Mouse (Mus musculus) heart, adult 18-20 months (tissue): ENCODE data around the gene Opn3. TPM values are rescaled to one million over a fixed set of nuclear protein-coding genes. Genes with fewer than 3 reads are reported as not detected.

Experiments
- DNase-seq, 2 experiments: peaks; one replicate each; pipeline ENCODE4 v3.0.0; 2021 to 2022; ENCODE audit warnings: mixed read lengths in 1 of 2
- long read RNA-seq, 2 experiments: library from polyadenylated mRNA; stranded (forward); transcript quantifications; one replicate each; pipeline ENCODE4 v2.0.0; 2021
- total RNA-seq, 2 experiments: library from RNA; stranded (reverse); gene quantifications; 2 replicates each; pipeline ENCODE4 v1.2.3; 2021

The Opn3 gene
- total RNA-seq: 1 to 10 TPM; 4.2 TPM
- long read RNA-seq, experiment 1, transcript Opn3-201 (4 exons, 1,913 nt): major isoform, 5 of 5 reads
- long read RNA-seq, experiment 1, partial matches to known transcripts: 0 of 5 reads
- long read RNA-seq, experiment 1, other reads (novel, unspliced or antisense): 0 of 5 reads
- long read RNA-seq, experiment 2, partial matches to known transcripts: 0 of 2 reads
- long read RNA-seq, experiment 2, other reads (novel, unspliced or antisense): 0 of 2 reads

- peak; percentile 99 for DNase-seq
Observed at GRCm38 (mm10) chr1:175692246-175692996, at the start of gene Opn3, which contains the start of gene Chml. Gene Opn3 (minus strand): TSS chr1:175692776. Gene Chml (minus strand): TSS chr1:175692901.

- DNase-seq: peak; percentile 2 to 3
Observed at GRCm38 (mm10) chr1:175725771-175726170, 33.2 kb upstream of the Opn3 start.

DNA sequence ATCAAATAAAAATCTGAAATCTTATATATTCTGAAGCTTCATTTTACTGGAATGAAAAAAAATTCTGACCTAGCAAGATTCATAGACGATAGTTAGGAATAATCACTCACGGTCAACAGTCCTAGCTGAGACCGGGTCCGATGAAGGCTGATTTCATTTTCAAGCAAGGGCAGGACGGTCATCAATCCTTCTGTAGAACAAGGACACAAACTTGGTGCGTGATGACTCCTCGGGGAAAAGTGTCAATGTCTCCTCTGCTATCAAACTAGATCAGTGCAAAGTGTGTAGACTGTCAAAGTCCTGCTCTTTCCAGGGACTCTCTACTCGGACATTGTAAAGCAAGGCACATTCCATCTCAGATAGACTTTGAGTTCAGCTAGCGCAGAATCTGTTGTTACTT, 24.3 kb upstream of the Opn3 start:
- DNase-seq: no peak

DNA sequence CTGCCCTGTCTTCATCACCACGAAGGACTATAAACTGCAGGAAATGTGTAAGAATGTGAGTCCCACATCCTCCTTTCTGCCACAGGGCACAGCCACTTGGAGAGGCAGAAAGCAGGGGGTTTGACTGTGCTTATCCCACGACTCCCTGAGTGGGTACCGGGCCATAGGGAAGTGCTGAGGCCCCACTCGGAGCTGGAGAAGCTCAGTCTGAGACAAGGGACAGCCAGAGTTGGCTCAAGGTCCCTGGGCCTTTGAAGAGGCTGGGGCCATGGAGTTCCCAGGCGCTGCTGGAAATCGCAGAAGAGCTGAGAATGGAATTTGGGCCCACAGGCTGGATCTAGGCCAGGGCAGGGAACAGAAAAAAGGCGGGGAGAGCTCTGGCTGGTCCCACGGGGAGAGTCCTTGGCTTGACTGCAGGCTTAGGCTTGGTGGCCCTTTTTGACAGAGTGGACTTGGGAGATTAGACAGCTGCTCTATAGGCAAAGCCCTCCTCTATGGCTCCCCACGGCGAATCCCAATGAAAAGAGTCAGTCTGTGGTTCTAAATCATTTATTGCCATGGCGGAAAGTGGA, 19.8 kb upstream of the Opn3 start:
- peak; percentile 52 to 67 for DNase-seq

DNA sequence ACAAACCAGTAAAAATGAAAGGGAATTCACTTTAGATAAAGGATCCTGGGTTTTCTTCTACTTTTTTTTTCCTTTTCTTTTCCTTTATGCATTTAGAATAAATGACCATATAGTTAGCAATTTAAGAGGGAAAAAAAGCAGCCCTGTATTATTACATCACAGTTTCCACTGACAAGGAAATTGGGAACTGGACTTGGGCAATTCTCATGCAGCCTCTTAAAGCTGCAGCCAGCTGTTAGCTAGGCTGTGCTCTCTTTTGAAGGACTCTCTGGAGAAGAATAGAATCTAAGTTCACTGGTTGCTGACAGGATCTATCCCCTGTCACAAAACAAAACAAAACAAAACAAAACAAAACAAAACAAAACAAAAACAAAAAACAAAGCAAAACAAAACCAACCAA, 15.4 kb upstream of the Opn3 start:
- DNase-seq: peak; percentile 14 to 26

DNA sequence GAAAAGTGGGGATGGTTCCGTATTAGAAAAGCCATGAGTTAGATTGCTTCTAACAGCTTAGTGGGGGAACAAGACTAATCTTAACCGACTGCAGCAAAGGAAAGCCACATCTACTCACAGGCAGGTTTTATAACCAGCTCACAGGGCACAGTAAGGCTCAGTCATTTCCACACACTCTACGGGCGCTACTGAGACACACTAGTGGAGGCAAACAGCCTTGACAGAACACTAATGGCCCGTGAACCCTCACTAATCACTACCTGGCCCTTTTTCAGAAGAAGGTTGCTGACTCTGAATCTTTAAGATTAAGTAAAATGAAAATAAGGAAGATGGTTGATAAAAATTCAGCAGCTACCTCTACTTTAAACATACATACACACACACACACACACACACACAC, 15.0 kb upstream of the Opn3 start:
- DNase-seq: no peak

- no peak for DNase-seq
Observed at GRCm38 (mm10) chr1:175701145-175701544, 8.6 kb upstream of the Opn3 start.

DNA sequence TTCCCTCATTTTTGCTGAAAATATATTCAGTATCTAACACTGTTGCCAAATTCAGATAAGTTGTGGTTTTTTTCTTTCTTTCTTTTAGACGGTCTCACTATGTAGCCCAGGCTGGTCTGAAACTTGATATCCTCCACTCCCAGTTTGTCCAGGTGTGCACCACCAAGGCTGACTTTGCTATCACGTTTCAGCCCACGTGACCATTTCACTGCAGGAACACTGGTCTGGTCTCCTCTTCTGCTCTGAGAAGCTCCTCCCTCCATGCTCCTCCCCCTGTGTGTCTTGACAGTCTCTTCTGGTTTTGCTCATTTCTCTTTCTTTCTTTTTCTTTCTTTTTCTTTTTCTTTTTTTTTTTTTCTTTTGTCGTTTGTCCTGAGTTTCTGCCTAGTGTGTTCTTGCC, 7.2 kb upstream of the Opn3 start:
- DNase-seq: no peak

GRCm38 (mm10) chr1:175699375-175699774, 6.8 kb upstream of the Opn3 start:
- no peak for DNase-seq

DNA sequence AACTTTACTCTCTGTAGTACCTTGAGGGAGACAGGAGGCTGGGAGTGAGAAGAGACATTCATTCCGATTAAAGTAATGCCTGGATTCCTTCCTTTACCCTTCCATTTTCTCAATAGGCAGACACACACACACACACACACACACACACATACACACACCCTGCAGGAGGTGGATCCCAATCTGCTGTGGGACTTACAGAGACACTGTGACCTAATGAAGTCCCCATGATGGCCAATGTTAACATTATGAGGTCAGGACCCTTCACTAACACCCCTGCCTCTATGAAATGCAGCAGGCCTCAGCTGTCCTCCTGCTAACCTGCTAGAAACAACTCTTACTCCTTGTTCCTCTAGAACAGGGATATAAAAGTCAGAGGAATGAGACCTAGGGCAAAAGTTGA, 5.7 kb upstream of the Opn3 start, which contains the start of gene Wdr64:
Gene Wdr64, plus strand, starts transcription at position 301 of the 400 bp plus-strand sequence.
- no peak for DNase-seq

- DNase-seq: peak in 1 of 2 experiments; percentile 38
Observed at GRCm38 (mm10) chr1:175693429-175693960, 919 bp upstream of the Opn3 start.

- DNase-seq: no peak
Observed at GRCm38 (mm10) chr1:175692997-175693361, 403 bp upstream of the Opn3 start.

- DNase-seq: peak; percentile 17 to 51
Observed at GRCm38 (mm10) chr1:175691686-175692245, 810 bp downstream of the Opn3 start.

DNA sequence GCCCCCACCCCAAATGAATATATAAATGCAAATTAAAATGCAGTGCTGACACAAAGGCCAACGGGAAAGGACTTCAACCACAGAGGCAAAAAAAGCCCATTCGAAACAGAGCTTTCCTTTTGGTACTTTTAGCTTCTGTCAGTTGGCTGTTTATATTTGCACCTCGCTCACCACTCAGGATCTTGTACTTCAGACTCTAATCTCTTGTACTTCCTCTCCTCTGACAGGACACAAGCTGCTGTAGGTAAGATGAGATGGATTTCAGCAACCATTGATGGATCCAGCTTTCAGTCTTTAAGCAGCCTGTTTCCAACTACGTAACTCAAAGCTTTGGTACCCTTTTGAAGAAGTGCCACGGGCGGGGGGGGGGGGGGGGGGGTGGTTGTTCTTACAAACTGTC, 11.6 kb downstream of the Opn3 start:
- DNase-seq: no peak

- no peak for DNase-seq
Observed at GRCm38 (mm10) chr1:175677459-175677858, 15.1 kb downstream of the Opn3 start.

DNA sequence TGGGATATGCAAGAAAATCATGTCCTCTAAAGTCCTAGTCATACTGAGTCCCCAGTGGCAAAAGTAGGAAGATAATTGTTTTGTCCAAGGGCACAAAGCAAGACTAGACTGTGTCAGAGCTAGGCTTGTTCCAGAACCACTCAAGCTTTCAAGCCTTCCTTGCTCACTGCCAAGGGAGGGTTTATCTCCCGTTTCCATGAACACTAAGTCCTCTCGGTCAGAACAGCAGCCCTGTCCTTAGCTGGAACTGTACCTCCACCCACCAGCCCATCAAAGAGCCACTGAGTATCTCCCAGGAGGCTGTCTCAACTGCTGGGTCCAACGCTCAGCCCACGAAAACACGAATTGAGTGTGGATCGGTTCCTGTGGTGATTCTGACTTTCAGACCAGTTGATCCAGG, 17.5 kb downstream of the Opn3 start:
- peak; percentile 17 to 61 for DNase-seq

DNA sequence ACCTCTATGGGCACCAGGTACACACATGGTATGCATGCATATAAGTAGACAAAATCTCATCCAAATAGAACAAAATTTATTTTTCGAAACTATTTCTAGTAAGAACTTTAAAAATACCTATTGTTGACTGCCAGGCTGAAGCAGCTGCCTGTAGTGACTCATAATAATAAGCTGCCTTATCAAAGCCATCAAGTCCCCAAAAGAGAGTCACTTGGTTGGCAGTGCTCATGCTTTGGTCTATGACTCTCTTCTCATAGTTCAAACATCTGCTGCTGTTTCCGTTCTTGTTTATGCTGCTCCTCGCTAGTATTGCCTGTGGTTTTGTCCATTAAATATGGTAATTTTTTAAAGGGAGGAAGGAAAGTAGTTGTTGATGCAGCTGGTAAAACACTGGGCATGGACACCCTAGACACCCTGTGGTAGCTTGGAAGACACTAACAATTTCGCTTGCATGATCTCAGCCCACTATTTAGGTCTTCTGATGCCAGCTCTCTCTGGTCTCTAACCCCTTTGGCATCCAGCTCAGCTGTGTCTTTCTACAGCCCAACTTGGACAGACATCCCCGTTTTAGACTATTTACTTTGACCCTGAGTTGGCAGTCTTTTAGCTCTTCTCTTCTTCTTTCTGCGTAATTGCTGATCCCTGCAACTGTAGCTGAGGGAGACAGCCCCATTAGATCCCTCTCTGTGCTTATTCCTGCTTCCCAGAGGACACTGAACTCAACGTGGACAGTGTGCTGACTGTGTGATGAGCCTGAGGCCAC, 18.8 kb downstream of the Opn3 start:
- no peak for DNase-seq

DNA sequence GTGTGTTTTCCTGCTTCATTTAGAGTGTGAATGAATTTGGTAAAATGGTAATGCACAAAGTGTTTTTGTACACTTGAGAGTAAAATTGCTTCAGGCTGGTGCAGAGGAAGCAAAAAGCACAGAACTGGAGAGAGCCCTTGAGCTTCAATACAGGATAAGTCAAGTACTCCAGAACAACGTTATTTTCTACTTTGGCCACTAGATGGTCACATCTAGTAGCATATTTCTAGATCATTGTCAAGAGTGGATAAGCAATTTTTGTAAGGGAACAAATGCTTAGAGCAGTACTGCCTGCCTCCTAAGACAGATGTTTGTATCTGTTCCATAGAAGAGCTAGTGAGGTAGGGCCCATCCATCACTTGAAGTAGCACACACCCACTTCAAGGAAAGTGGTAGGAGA, 20.9 kb downstream of the Opn3 start:
- no peak for DNase-seq

GRCm38 (mm10) chr1:175670042-175670441, 22.5 kb downstream of the Opn3 start:
- no peak for DNase-seq

DNA sequence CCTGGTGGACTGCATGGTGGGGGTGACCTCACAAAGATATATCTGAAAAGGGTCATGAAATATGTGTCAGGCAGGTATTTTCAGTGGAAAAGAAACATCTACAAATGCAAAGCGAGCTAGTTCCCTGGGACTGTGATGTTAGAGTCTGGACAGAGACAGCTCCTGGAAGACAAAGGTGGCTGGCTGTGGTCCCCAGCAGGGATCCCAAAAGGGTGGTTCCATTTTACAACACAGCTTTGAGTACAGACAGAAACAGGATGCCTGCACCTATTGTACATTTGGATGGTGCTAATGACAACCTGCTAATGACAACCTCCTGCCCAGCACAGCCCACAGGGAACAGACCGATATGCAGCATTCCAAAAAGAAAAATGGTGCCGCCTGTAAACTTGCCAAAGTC, 23.1 kb downstream of the Opn3 start:
- DNase-seq: no peak

DNA sequence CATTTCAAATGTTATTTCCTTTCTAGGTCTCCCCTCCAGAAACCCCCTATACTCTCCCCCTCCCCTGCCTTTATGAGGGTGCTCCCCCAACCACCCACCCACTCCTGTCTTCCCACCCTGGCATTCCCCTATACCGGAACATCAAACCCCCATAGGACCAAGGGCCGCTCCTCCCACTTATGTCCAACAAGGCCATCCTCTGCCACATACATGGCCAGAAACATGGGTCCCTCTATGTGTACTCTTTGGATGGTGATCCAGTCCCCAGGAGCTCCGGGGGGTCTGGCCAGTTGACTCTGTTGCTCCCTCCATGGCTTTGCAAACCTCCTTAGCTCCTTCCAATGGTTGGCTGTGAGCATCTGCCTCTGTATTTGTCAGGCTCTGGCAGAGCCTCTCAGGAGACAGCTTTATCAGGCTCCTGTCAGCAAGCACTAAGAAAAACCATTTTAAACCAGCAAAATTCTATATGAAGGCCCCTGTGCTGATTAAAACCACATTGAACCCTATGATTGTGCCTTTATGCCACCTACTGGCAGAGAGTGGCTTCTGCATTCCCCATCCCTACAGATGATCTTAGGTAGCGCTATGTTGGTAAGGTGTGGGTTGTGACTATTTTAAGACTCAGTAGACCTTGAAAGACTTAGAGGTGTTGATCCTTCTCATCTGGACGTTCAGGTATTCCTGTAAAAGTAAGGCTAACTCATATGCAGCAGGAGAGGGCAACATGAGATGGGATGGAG, 23.7 kb downstream of the Opn3 start:
- peak; percentile 18 to 21 for DNase-seq
